Mouse (Mus musculus): ENCODE results near the gene Myo15b. TPM values are rescaled to one million over a fixed set of nuclear protein-coding genes. Genes with fewer than 3 reads are reported as not detected.

Myo15b gene
- polyA plus RNA-seq, 2 experiments: 0.29 to 0.42 TPM

DNA sequence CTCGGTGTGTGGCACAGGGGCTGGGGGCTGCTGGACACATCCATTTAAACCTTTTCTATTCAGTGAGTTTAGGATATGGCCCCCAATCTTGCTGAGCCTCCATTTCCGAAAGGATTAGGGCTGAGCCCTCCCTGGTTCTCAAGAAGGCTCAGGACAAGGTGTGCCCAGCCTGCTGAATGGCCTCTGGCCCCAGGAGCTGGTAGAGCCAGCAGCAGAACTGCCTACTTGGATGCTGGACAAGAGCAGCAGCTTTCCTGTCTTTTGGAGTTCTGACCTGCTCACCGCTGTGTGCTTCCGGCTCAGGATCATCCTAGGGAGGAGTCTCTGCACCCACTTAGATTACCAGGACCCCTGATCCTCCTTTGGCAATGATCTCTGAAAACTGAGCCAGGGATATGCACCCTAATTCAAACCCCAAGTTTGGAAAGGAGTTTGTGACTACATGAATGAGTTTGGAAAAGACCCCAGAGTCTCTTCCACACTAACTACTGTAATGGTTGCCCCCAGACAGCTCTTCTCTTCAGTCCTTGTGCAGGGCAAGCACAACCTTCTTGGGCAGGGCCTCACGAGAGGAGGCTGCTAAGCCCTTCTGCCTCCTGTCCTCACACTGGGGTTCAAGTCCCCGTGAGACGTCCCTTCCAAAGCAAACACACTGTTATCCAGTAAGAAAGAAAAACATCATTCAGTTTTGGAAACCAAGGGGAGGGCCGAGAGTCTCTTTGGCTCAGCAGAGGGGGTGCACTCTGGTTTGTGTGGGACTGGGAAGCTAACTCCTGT, 42.5 kb downstream of the Myo15b start:
- no peaks in the 10 kb centered on the region for H3K9me3 ChIP-seq (ENCODE audit: control insufficient read depth, low read length)
- H3K36me3 ChIP-seq (replicated peaks; ENCODE audit: control insufficient read depth, insufficient read depth, low read depth): peaks cover 24% of the 10 kb centered on the region
- WGBS (ENCODE audit: insufficient replicate concordance): 16% methylated on average over 8 of the region's 8 CpGs
- peak overlapping the region; percentile 100 for H3K27ac ChIP-seq
- H3K4me1 ChIP-seq (replicated peaks; ENCODE audit: control insufficient read depth in 2 of 2, insufficient read depth in 2 of 2, low read length in 1 of 2): peaks cover 56 to 63% of the 10 kb centered on the region in 2 experiments
- H3K4me2 ChIP-seq (ENCODE audit: low read depth): peak overlapping the region; percentile 95
- H3K9ac ChIP-seq (replicated peaks): peak overlapping the region; percentile 90
- DNase-seq (ENCODE audit: low read depth in 3 of 3, low spot score in 3 of 3): no peak
- peak overlapping the region; percentile 70 for H3K4me3 ChIP-seq (ENCODE audit: insufficient read depth in 1 of 2, low read depth in 2 of 2, low read length in 2 of 2)
- no peaks in the 10 kb centered on the region for H3K27me3 ChIP-seq (ENCODE audit: control insufficient read depth, insufficient read depth, low read length)
- ATAC-seq (ENCODE audit: insufficient read depth): no peak
- TF ChIP-seq EP300 (IDR thresholded peaks at IDR 0.05; ENCODE audit: low read depth) (no peak), CTCF (IDR thresholded peaks at IDR 0.05; ENCODE audit: low read depth) (no peak)

DNA sequence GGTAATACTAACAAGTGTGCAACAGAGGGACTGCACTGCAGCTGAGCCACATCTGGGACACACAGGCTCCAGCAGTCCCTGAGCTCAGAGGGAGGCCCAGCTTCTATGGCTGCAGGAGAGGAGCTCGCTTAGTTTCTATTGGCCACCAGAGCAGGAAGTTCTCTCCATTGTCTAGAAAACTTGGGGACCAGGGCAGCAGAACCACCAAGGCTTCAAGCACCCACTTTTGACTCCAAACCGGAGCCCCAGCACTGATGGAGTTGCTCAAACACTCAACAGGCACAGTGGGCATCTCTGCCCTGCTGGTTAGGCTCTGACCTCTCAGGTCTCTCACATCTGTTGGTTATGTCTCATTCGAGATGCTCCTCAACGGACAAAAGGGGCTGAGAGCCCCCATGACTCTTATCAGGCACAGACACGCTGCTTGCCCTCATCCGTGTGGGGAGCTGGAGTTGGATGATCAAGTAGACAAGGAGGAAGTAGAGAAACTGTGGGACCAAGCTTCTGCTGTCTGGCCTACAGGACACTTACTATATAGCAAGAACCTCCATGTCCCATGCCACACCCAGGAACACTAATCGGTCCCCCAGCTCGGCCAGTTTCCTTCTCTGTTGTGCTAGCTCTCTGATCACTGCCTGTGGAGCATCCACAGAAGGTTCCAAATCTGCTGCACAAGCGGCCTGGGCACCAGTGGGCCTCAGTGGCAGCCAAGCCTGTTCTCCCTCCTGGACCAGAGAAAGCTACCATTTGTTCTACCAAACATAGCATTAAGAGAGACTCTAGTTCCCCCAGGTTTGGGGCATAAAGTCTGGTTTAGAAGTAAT, 43.3 kb downstream of the Myo15b start:
- no peak for TF ChIP-seq CTCF (IDR thresholded peaks at IDR 0.05; ENCODE audit: low read depth)
- TF ChIP-seq EP300 (IDR thresholded peaks at IDR 0.05; ENCODE audit: low read depth): peak; percentile 92
- Histone ChIP-seq H3K9me3 (ENCODE audit: control insufficient read depth, low read length) (no peaks in the 10 kb centered on the region), H3K4me3 (ENCODE audit: insufficient read depth in 1 of 2, low read depth in 2 of 2, low read length in 2 of 2) (peak overlapping the region; percentile 70), H3K9ac (replicated peaks) (peak overlapping the region; percentile 90), H3K4me1 (replicated peaks; ENCODE audit: control insufficient read depth in 2 of 2, insufficient read depth in 2 of 2, low read length in 1 of 2) (peaks cover 60 to 66% of the 10 kb centered on the region in 2 experiments), H3K4me2 (ENCODE audit: low read depth) (peak overlapping the region; percentile 95), H3K27ac (peak overlapping the region; percentile 100), H3K27me3 (ENCODE audit: control insufficient read depth, insufficient read depth, low read length) (no peaks in the 10 kb centered on the region), H3K36me3 (replicated peaks; ENCODE audit: control insufficient read depth, insufficient read depth, low read depth) (peaks cover 32% of the 10 kb centered on the region)
- 14% methylated on average over 9 of the region's 9 CpGs for WGBS (ENCODE audit: insufficient replicate concordance)
- ATAC-seq (ENCODE audit: insufficient read depth) (peak; percentile 58), DNase-seq (ENCODE audit: low read depth in 3 of 3, low spot score in 3 of 3) (peak; percentile 76 to 80 (median 77))

DNA sequence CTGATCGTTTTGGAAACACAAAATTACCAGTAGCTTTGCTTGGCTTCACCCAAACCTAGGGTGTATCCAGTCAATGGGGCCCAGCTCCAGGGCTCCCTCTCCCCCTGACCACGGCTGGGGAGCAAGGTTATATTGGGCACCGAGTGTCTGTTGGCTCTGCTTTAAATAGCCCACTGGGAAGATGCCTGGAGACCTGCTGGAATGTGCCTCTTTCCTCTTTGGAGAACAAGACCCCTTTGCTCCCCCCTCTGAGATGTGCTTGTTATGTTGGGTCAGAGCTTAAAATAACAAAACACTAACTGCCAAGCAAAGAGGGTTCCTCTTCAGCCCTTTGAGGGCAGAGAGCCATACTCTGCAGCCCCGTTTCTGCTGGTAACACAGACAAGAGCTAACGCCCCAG, 44.0 kb downstream of the Myo15b start:
- Histone ChIP-seq H3K36me3 (replicated peaks; ENCODE audit: control insufficient read depth, insufficient read depth, low read depth) (peaks cover 39% of the 10 kb centered on the region), H3K27ac (peak overlapping the region; percentile 100), H3K27me3 (ENCODE audit: control insufficient read depth, insufficient read depth, low read length) (no peaks in the 10 kb centered on the region), H3K9me3 (ENCODE audit: control insufficient read depth, low read length) (no peaks in the 10 kb centered on the region), H3K4me2 (ENCODE audit: low read depth) (peak overlapping the region; percentile 95), H3K9ac (replicated peaks) (peak overlapping the region; percentile 90), H3K4me3 (ENCODE audit: insufficient read depth in 1 of 2, low read depth in 2 of 2, low read length in 2 of 2) (peak overlapping the region; percentile 70), H3K4me1 (replicated peaks; ENCODE audit: control insufficient read depth in 2 of 2, insufficient read depth in 2 of 2, low read length in 1 of 2) (peaks cover 60 to 66% of the 10 kb centered on the region in 2 experiments)
- DNase-seq (ENCODE audit: low read depth in 3 of 3, low spot score in 3 of 3) (no peak), ATAC-seq (ENCODE audit: insufficient read depth) (no peak)
- WGBS (ENCODE audit: insufficient replicate concordance): 19% methylated on average over 5 of the region's 5 CpGs
- TF ChIP-seq CTCF (IDR thresholded peaks at IDR 0.05; ENCODE audit: low read depth) (no peak), EP300 (IDR thresholded peaks at IDR 0.05; ENCODE audit: low read depth) (no peak)

DNA sequence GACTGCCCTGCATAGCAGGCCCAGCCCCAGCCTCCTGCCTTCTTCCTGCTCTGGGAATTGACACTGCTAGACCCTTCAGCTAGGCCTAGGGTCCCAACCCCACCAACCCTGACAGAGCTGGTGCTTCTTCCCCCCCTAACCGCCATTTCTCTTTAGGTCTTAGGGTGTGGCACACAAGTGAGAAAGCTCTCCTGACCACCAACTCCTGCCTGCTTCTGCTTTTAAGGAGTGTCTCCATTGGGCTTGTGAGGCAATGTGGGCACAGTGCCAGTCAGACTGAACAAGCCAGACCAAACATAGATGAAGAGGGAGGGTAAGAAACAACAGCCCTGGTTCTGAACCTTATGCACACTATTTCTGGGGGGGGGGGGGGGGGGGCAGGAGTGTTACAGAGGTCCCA, 44.6 kb downstream of the Myo15b start:
- TF ChIP-seq EP300 (IDR thresholded peaks at IDR 0.05; ENCODE audit: low read depth) (no peak), CTCF (IDR thresholded peaks at IDR 0.05; ENCODE audit: low read depth) (no peak)
- H3K4me2 ChIP-seq (ENCODE audit: low read depth): peak overlapping the region; percentile 95
- DNase-seq (ENCODE audit: low read depth in 3 of 3, low spot score in 3 of 3) (no peak), ATAC-seq (ENCODE audit: insufficient read depth) (no peak)
- peaks cover 60 to 66% of the 10 kb centered on the region in 2 experiments for H3K4me1 ChIP-seq (replicated peaks; ENCODE audit: control insufficient read depth in 2 of 2, insufficient read depth in 2 of 2, low read length in 1 of 2)
- H3K9ac ChIP-seq (replicated peaks): peak overlapping the region; percentile 90
- H3K27ac ChIP-seq: peak overlapping the region; percentile 100
- peaks cover 45% of the 10 kb centered on the region for H3K36me3 ChIP-seq (replicated peaks; ENCODE audit: control insufficient read depth, insufficient read depth, low read depth)
- 18% methylated on average over 1 of the region's 1 CpGs for WGBS (ENCODE audit: insufficient replicate concordance)
- peak overlapping the region; percentile 70 for H3K4me3 ChIP-seq (ENCODE audit: insufficient read depth in 1 of 2, low read depth in 2 of 2, low read length in 2 of 2)
- no peaks in the 10 kb centered on the region for H3K9me3 ChIP-seq (ENCODE audit: control insufficient read depth, low read length)
- H3K27me3 ChIP-seq (ENCODE audit: control insufficient read depth, insufficient read depth, low read length): no peaks in the 10 kb centered on the region

Measured in liver, embryonic 14.5 days (tissue).